Mouse (Mus musculus): ENCODE results near the gene Gm7029. TPM values are rescaled to one million over a fixed set of nuclear protein-coding genes. Genes with fewer than 3 reads are reported as not detected.
A peak's percentile ranks its signal among the peaks of the same experiment; 100 is the strongest.
"Not testable (repeated sequence)": the region's sequence is repeated elsewhere in the genome, so short reads cannot be mapped to it uniquely, and the experiment has no call there.

The Gm7029 gene
- polyA plus RNA-seq, 1 experiment from 2014 or later, result not detected

DNA sequence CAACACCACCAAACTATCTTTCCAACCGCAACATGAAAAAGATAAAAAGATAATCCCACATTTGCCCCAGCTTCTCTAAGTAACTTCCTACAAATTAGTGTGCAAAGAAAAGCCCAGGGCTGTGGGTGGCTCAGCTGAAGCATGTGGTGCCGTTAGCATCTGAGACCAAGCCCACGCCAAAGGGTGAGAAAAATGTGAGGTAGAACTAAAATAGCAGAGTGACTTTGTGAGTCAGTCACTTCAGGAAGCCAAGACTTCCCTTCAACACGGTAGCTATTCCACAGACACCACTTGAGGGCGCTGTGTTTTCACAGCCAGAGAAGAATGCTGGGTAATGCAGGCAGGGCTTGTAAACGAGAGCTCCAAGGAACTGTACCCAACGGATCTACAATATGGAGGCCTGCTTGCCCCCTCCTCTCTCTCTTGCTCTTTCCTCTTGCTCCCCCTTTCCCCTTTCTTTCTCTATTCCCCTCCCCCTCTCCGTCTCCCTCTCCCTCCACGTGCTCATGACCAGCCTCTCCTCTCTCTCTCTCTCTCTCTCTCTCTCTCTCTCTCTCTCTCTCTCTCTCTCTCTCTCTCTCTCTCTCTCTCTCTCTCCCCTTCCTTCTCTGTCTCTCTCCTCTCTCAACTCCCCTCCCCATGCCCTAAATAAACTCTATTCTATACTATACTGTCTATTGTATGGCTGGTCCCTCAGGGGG, 8.2 kb upstream of the Gm7029 start:
- H3K27me3 ChIP-seq, result no peaks in the 10 kb centered on the region
- no peak overlapping the region for H3K4me2 ChIP-seq (replicated peaks)
- H3K36me3 ChIP-seq, result no peaks in the 10 kb centered on the region
- WGBS, result 41% methylated on average over 8 of the region's 9 CpGs
- no peak overlapping the region for H3K9ac ChIP-seq (replicated peaks)
- no peak overlapping the region for H3K4me3 ChIP-seq
- H3K27ac ChIP-seq (replicated peaks), result no peak overlapping the region
- H3K9me3 ChIP-seq, result no peaks in the 10 kb centered on the region
- H3K4me1 ChIP-seq, result no peaks in the 10 kb centered on the region
- ATAC-seq (ENCODE audit: low FRiP score, low read depth), result no peak

- Histone ChIP-seq H3K27me3 (no peaks in the 10 kb centered on the region), H3K4me1 (no peaks in the 10 kb centered on the region), H3K9me3 (no peaks in the 10 kb centered on the region), H3K36me3 (peaks cover 19% of the 10 kb centered on the region), H3K4me3 (no peak overlapping the region), H3K9ac (replicated peaks) (no peak overlapping the region), H3K4me2 (replicated peaks) (no peak overlapping the region), H3K27ac (replicated peaks) (no peak overlapping the region)
- 96% methylated on average over 11 of the region's 11 CpGs for WGBS
- ATAC-seq (ENCODE audit: low FRiP score, low read depth), result no peak
Observed at GRCm38 (mm10) chr17:33874411-33874810, 774 bp downstream of the Gm7029 start.

- H3K4me1 ChIP-seq; H3K4me2 ChIP-seq (replicated peaks); H3K27me3 ChIP-seq; H3K27ac ChIP-seq (replicated peaks); ATAC-seq (ENCODE audit: low FRiP score, low read depth); H3K4me3 ChIP-seq; H3K9me3 ChIP-seq; H3K9ac ChIP-seq (replicated peaks): not testable (repeated sequence)
- peaks cover 29% of the 10 kb centered on the region for H3K36me3 ChIP-seq
- WGBS, result 85% methylated on average over 5 of the region's 5 CpGs
Observed at GRCm38 (mm10) chr17:33875797-33876196, 2.2 kb downstream of the Gm7029 start.

- not testable (repeated sequence) for H3K27me3 ChIP-seq; H3K4me2 ChIP-seq (replicated peaks); H3K9ac ChIP-seq (replicated peaks); H3K9me3 ChIP-seq; H3K4me3 ChIP-seq; H3K27ac ChIP-seq (replicated peaks); ATAC-seq (ENCODE audit: low FRiP score, low read depth)
- Histone ChIP-seq H3K4me1 (peaks cover 15% of the 10 kb centered on the region), H3K36me3 (peaks cover 50% of the 10 kb centered on the region)
- 95% methylated on average over 10 of the region's 11 CpGs for WGBS
Observed at GRCm38 (mm10) chr17:33884320-33884719, 10.7 kb downstream of the Gm7029 start.

DNA sequence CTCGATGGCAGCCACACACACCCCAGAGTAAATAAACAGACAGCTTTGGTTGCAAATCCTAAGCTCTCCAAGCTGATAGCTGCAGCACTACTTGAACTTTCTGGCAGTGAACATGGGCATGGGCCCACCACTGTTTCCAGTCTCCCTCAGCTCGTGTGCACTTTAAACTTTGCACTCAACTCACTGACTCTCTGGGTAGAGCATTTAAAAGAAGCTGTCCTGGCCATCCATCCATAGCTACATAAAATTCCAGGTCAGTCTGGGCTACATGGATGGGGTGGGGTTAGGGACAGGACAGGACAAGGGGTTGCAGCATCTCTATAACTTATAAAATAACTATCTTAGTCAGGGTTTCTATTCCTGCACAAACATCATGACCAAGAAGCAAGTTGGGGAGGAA, 14.2 kb downstream of the Gm7029 start:
- not testable (repeated sequence) for H3K27me3 ChIP-seq; H3K9me3 ChIP-seq; H3K27ac ChIP-seq (replicated peaks); H3K9ac ChIP-seq (replicated peaks); H3K4me3 ChIP-seq; ATAC-seq (ENCODE audit: low FRiP score, low read depth)
- Histone ChIP-seq H3K4me2 (replicated peaks) (peak overlapping the region; percentile 22), H3K36me3 (peaks cover 23% of the 10 kb centered on the region), H3K4me1 (peaks cover 19% of the 10 kb centered on the region)
- 75% methylated on average over 2 of the region's 2 CpGs for WGBS

- Histone ChIP-seq H3K4me2 (replicated peaks) (peak overlapping the region; percentile 22), H3K36me3 (peaks cover 22% of the 10 kb centered on the region), H3K4me1 (peaks cover 19% of the 10 kb centered on the region)
- not testable (repeated sequence) for H3K9me3 ChIP-seq; H3K4me3 ChIP-seq; H3K27ac ChIP-seq (replicated peaks); H3K9ac ChIP-seq (replicated peaks); ATAC-seq (ENCODE audit: low FRiP score, low read depth); H3K27me3 ChIP-seq
Observed at GRCm38 (mm10) chr17:33888230-33888629, 14.6 kb downstream of the Gm7029 start.

DNA sequence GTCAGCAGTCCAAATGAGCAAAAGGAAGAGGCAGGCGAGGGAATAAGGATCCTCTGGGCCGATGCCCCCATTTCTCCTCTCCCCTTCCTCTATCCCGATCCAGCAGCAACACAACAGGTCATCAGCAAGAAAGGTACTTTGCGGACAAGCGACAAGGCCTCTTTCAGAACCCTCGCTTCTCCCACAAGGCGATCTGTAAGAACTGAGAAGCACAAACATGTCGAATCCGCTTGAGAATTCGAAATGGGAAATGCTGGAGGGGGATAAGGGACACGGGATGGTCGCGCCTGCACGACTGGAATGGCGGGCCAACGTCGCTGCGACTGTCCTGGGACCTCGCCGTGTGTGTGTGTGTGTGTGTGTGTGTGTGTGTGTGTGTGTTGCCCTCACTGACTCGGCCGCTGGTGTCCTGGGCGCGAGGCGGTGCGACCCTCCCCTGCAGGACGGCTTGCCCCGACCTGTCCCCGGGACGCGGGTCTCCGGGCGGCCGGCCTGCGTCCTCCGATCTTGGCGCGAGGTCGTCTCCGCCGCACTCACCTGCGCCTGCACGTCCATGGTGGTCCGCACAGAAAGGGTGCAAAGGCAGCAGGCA, 16.4 kb downstream of the Gm7029 start:
- WGBS, result under 1% methylated on average over 26 of the region's 44 CpGs
- peak overlapping the region; percentile 70 for H3K9ac ChIP-seq (replicated peaks)
- peak overlapping the region; percentile 71 for H3K27ac ChIP-seq (replicated peaks)
- not testable (repeated sequence) for ATAC-seq (ENCODE audit: low FRiP score, low read depth); H3K27me3 ChIP-seq; H3K9me3 ChIP-seq
- H3K4me2 ChIP-seq (replicated peaks), result peak overlapping the region; percentile 66
- H3K4me1 ChIP-seq, result peaks cover 19% of the 10 kb centered on the region
- peaks cover 14% of the 10 kb centered on the region for H3K36me3 ChIP-seq
- peak overlapping the region; percentile 71 for H3K4me3 ChIP-seq

- peak; percentile 98 for ATAC-seq (ENCODE audit: low FRiP score, low read depth)
- Histone ChIP-seq H3K4me3 (peak within 1 kb of the TSS; percentile 71), H3K4me1 (peaks cover 19% of the 10 kb centered on the region), H3K27ac (replicated peaks) (peak within 1 kb of the TSS; percentile 71), H3K9me3 (no peaks in the 10 kb centered on the region), H3K36me3 (peaks cover 12% of the 10 kb centered on the region), H3K4me2 (replicated peaks) (peak within 1 kb of the TSS; percentile 66), H3K27me3 (0 out of 2 replicates have a peak, but pooled peaks cover 5% of the 10 kb centered on the region), H3K9ac (replicated peaks) (peak within 1 kb of the TSS; percentile 70)
- WGBS, result under 1% methylated on average over 49 of the region's 49 CpGs
Observed at GRCm38 (mm10) chr17:33890533-33891059, 17.0 kb downstream of the Gm7029 start, which contains the start of gene Kifc1. Kifc1 (minus strand) TSS chr17:33890661.

- H3K4me1 ChIP-seq, result peaks cover 19% of the 10 kb centered on the region
- ATAC-seq (ENCODE audit: low FRiP score, low read depth), result no peak
- no peak overlapping the region for H3K4me3 ChIP-seq
- no peaks in the 10 kb centered on the region for H3K9me3 ChIP-seq
- H3K9ac ChIP-seq (replicated peaks), result no peak overlapping the region
- WGBS, result 63% methylated on average over 2 of the region's 2 CpGs
- H3K27me3 ChIP-seq, result 0 out of 2 replicates have a peak, but pooled peaks cover 5% of the 10 kb centered on the region
- no peak overlapping the region for H3K4me2 ChIP-seq (replicated peaks)
- H3K27ac ChIP-seq (replicated peaks), result no peak overlapping the region
- H3K36me3 ChIP-seq, result peaks cover 4% of the 10 kb centered on the region
Observed at GRCm38 (mm10) chr17:33891357-33891756, 17.7 kb downstream of the Gm7029 start.

- not testable (repeated sequence) for H3K4me2 ChIP-seq (replicated peaks); H3K9me3 ChIP-seq; H3K9ac ChIP-seq (replicated peaks); H3K27me3 ChIP-seq; H3K4me3 ChIP-seq; ATAC-seq (ENCODE audit: low FRiP score, low read depth); H3K27ac ChIP-seq (replicated peaks); H3K36me3 ChIP-seq
- 66% methylated on average over 6 of the region's 6 CpGs for WGBS
- H3K4me1 ChIP-seq, result peaks cover 19% of the 10 kb centered on the region
Observed at GRCm38 (mm10) chr17:33891892-33892291, 18.3 kb downstream of the Gm7029 start.

DNA sequence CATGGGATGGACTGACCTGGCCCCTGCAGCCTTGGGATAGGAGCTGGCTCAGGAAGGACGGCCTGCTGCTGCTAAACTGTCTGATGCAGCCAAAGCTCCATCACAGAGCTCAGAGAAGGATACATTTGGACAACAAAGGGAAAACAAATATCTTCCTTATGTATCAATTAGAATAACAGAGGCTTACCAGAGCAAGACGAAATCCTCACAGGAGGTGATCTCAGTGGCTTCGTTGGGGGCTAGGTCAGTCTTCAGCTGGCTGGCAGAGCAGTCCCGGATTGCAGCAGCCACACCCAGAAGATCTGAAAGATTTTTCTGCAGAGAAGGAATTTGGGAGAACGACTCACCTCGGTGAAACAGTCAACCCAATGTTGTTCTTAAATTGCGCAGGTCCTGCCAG, 18.8 kb downstream of the Gm7029 start:
- H3K27me3 ChIP-seq, result 0 out of 2 replicates have a peak, but pooled peaks cover 5% of the 10 kb centered on the region
- no peaks in the 10 kb centered on the region for H3K9me3 ChIP-seq
- H3K27ac ChIP-seq (replicated peaks), result no peak overlapping the region
- WGBS, result 17% methylated on average over 7 of the region's 7 CpGs
- H3K4me3 ChIP-seq, result no peak overlapping the region
- no peak for ATAC-seq (ENCODE audit: low FRiP score, low read depth)
- no peak overlapping the region for H3K9ac ChIP-seq (replicated peaks)
- H3K4me1 ChIP-seq, result peaks cover 19% of the 10 kb centered on the region
- no peaks in the 10 kb centered on the region for H3K36me3 ChIP-seq
- no peak overlapping the region for H3K4me2 ChIP-seq (replicated peaks)

- not testable (repeated sequence) for ATAC-seq (ENCODE audit: low FRiP score, low read depth)
- WGBS, result 80% methylated on average over 4 of the region's 4 CpGs
Observed at GRCm38 (mm10) chr17:33893011-33893410, 19.4 kb downstream of the Gm7029 start.

More at GRCm38 (mm10) chr17:33893011-33893410, 19.4 kb downstream of the Gm7029 start:
- peaks cover 16% of the 10 kb centered on the region for H3K4me1 ChIP-seq
- H3K36me3 ChIP-seq; H3K9ac ChIP-seq (replicated peaks); H3K4me3 ChIP-seq; H3K27ac ChIP-seq (replicated peaks); H3K9me3 ChIP-seq; H3K27me3 ChIP-seq; H3K4me2 ChIP-seq (replicated peaks): not testable (repeated sequence)
